Mouse (Mus musculus) heart, postnatal 0 days (tissue): ENCODE results near the gene Otud7b. TPM values are rescaled to one million over a fixed set of nuclear protein-coding genes. Genes with fewer than 3 reads are reported as not detected.

ENCODE experiments used
- ATAC-seq: fragments of 200-750 bp; cut with Nextera tagmentation; 2 replicates; pipeline ENCODE4 v1.8.0; 2017; ENCODE audit warnings: low read depth, moderate number of reproducible peaks, moderate library complexity; ENCODE audit not compliant: insufficient read depth
- DNase-seq: peaks from one replicate; pipeline ENCODE4 v3.0.0-alpha.2; 2016; ENCODE audit warnings: low spot score
- H3K27ac ChIP-seq: fragments of 300-500 bp; sonication (generic); 2 replicates; pipeline ENCODE4 v1.5.1; 2014; ENCODE audit warnings: low read depth, mild to moderate bottlenecking
- H3K27me3 ChIP-seq: fragments of 300-500 bp; sonication (generic); 2 replicates; pipeline ENCODE4 v1.6.1; 2014; ENCODE audit warnings: low read length, mixed read lengths; ENCODE audit not compliant: control insufficient read depth, insufficient read depth
- H3K36me3 ChIP-seq: fragments of 300-500 bp; sonication (generic); replicated peaks from 2 replicates; pipeline ENCODE4 v1.6.1; 2014; ENCODE audit warnings: low read length, mixed read lengths; ENCODE audit not compliant: control insufficient read depth, insufficient read depth
- H3K4me1 ChIP-seq: fragments of 300-500 bp; sonication (generic); 2 replicates; pipeline ENCODE4 v1.6.1; 2014; ENCODE audit warnings: antibody characterized with exemption; ENCODE audit not compliant: control insufficient read depth, insufficient read depth
- H3K4me2 ChIP-seq: fragments of 300-500 bp; sonication (generic); 2 replicates; pipeline ENCODE4 v1.6.1; 2014; ENCODE audit warnings: low read depth, mild to moderate bottlenecking, low read length, moderate library complexity
- H3K4me3 ChIP-seq: fragments of 300-500 bp; sonication (generic); 2 replicates; pipeline ENCODE4 v1.5.1; 2014; ENCODE audit warnings: low read depth, low read length
- H3K9ac ChIP-seq: fragments of 300-500 bp; sonication (generic); replicated peaks from 2 replicates; pipeline ENCODE4 v1.6.1; 2014; ENCODE audit warnings: low read depth, low read length, mixed read lengths
- H3K9me3 ChIP-seq: fragments of 300-500 bp; sonication (generic); replicated peaks from 2 replicates; pipeline ENCODE4 v1.6.1; 2016; ENCODE audit warnings: low read length; ENCODE audit not compliant: control insufficient read depth
- CTCF ChIP-seq: IDR thresholded peaks from 2 replicates; pipeline ENCODE4 v1.5.1; 2016; ENCODE audit warnings: antibody characterized with exemption, control low read depth, low read depth
- EP300 ChIP-seq: IDR thresholded peaks from 2 replicates; pipeline ENCODE4 v1.6.1; 2016; ENCODE audit warnings: antibody characterized with exemption, low read depth
- WGBS: fragments of 180-500 bp; shearing (Covaris S2); extraction: QIAGEN DNeasy Blood & Tissue Kit; methylation state at CpG from one replicate; pipeline ENCODE4 v1.1.7; 2014; 5-methylcytosine and 5-hydroxymethylcytosine counted together
- polyA plus RNA-seq: library from polyadenylated mRNA; unstranded; fragments of >200 nt; fragmentation: Nextera tagmentation; extraction: Ambion mirVana; gene quantifications from 2 replicates; pipeline ENCODE4 v1.2.1, GENCODE M21; 2015
- total RNA-seq: library from RNA; depleted of rRNA; stranded (reverse); fragments of >200 nt; gene quantifications from 2 replicates; pipeline ENCODE4 v1.2.3, GENCODE M21; 2014; ENCODE audit warnings: low replicate concordance

Otud7b gene
- total and polyA plus RNA-seq, 2 experiments from 2014 or later, result 16.8 to 21.9 TPM

DNA sequence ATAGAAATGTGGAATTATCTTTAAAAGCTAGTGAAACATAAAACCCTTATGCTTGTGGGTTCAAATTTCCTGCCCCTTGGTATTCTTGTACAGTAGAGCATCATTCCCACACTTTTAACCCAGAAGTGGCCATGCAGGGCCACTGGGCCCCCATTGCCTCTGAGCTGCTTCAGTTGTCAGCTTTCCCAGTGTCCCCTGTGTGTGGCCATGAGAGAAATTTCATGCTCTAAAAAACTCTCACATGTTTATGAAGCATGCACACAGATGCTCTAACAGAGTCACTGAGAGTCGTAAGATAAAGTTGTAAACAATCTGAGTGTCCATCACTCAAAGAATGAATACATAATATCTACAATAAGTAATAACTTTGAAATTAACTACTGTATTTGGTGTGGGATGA is 44.2 kb upstream of the Otud7b start:
- H3K27me3 ChIP-seq, result no peaks in the 10 kb centered on the region
- ATAC-seq, result no peak
- peaks cover 10% of the 10 kb centered on the region; the same call in 1 of the 2 replicates for H3K4me1 ChIP-seq
- H3K9ac ChIP-seq, result no peak overlapping the region
- H3K36me3 ChIP-seq, result no peaks in the 10 kb centered on the region; the same call in 1 of the 2 replicates
- no peaks in the 10 kb centered on the region for H3K9me3 ChIP-seq
- no peak overlapping the region for H3K4me3 ChIP-seq
- no peak overlapping the region for H3K27ac ChIP-seq
- TF ChIP-seq CTCF (no peak), EP300 (no peak)
- DNase-seq, result no peak
- no peak overlapping the region for H3K4me2 ChIP-seq
- WGBS, result 78% methylated on average over 1 of the region's 1 CpGs

DNA sequence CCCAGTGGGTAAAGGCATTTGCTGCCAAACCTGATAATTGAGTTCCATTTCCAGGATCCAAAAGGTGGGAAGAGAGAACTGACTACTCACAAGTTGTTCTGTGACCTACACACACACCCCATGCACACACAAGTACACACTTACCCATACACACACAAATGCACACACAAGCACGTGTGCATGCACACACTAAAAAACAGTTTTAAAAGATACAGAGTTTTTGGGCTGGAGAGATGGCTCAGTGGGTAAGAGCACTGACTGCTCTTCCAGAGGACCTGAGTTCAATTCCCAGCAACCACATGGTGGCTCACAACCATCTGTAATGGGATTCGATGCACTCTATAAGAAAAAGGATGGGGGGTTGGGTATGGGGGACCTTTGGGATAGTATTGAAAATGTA is 41.0 kb upstream of the Otud7b start:
- Histone ChIP-seq H3K36me3 (no peaks in the 10 kb centered on the region), H3K4me1 (no peaks in the 10 kb centered on the region), H3K4me3 (no peak overlapping the region), H3K9me3 (no peaks in the 10 kb centered on the region), H3K9ac (no peak overlapping the region), H3K27ac (no peak overlapping the region), H3K27me3 (no peaks in the 10 kb centered on the region), H3K4me2 (no peak overlapping the region)
- ATAC-seq, result no peak
- WGBS, result 68% methylated on average over 2 of the region's 2 CpGs
- no peak for DNase-seq
- no peak for TF ChIP-seq CTCF
- TF ChIP-seq EP300, result no peak

- DNase-seq, result no peak
- Histone ChIP-seq H3K27me3 (no peaks in the 10 kb centered on the region), H3K4me3 (no peak overlapping the region), H3K36me3 (no peaks in the 10 kb centered on the region), H3K27ac (no peak overlapping the region), H3K4me2 (no peak overlapping the region), H3K9me3 (no peaks in the 10 kb centered on the region), H3K9ac (no peak overlapping the region), H3K4me1 (no peaks in the 10 kb centered on the region)
- ATAC-seq, result no peak
- WGBS, result 83% methylated on average over 3 of the region's 3 CpGs
- TF ChIP-seq CTCF (no peak), EP300 (no peak)
Observed at GRCm38 (mm10) chr3:96064217-96064616, 40.1 kb upstream of the Otud7b start.

- TF ChIP-seq EP300, result no peak
- no peak for TF ChIP-seq CTCF
- 43% methylated on average over 4 of the region's 4 CpGs for WGBS
- H3K9me3 ChIP-seq, result no peaks in the 10 kb centered on the region
- H3K9ac ChIP-seq, result no peak overlapping the region
- H3K4me1 ChIP-seq, result no peaks in the 10 kb centered on the region
- H3K4me3 ChIP-seq, result no peak overlapping the region
- H3K36me3 ChIP-seq, result no peaks in the 10 kb centered on the region
- ATAC-seq (no peak), DNase-seq (no peak)
- H3K27ac ChIP-seq, result no peak overlapping the region
- no peaks in the 10 kb centered on the region for H3K27me3 ChIP-seq
- no peak overlapping the region for H3K4me2 ChIP-seq
Observed at GRCm38 (mm10) chr3:96065147-96065546, 39.2 kb upstream of the Otud7b start.

GRCm38 (mm10) chr3:96065754-96066375 is 38.5 kb upstream of the Otud7b start:
- Histone ChIP-seq H3K27ac (no peak overlapping the region), H3K9ac (no peak overlapping the region), H3K4me2 (peak overlapping the region; percentile 45), H3K4me1 (no peaks in the 10 kb centered on the region), H3K9me3 (no peaks in the 10 kb centered on the region), H3K27me3 (no peaks in the 10 kb centered on the region), H3K4me3 (peak overlapping the region; percentile 15; the same call in 1 of the 2 replicates), H3K36me3 (no peaks in the 10 kb centered on the region)
- ATAC-seq (peak; percentile 57), DNase-seq (peak; percentile 74)
- WGBS, result 22% methylated on average over 20 of the region's 20 CpGs
- TF ChIP-seq EP300 (no peak), CTCF (peak; percentile 71)

GRCm38 (mm10) chr3:96066741-96067140 is 37.6 kb upstream of the Otud7b start:
- 77% methylated on average over 5 of the region's 5 CpGs for WGBS

More at GRCm38 (mm10) chr3:96066741-96067140, 37.6 kb upstream of the Otud7b start:
- no peak overlapping the region for H3K27ac ChIP-seq
- no peak overlapping the region for H3K4me3 ChIP-seq
- DNase-seq (no peak), ATAC-seq (no peak)
- no peaks in the 10 kb centered on the region for H3K27me3 ChIP-seq
- H3K9me3 ChIP-seq, result no peaks in the 10 kb centered on the region
- H3K36me3 ChIP-seq, result no peaks in the 10 kb centered on the region
- TF ChIP-seq CTCF (no peak), EP300 (no peak)
- no peaks in the 10 kb centered on the region for H3K4me1 ChIP-seq
- no peak overlapping the region for H3K9ac ChIP-seq
- no peak overlapping the region for H3K4me2 ChIP-seq
